Mouse (Mus musculus): Measurements from ENCODE around the gene Phf1. TPM values are rescaled to one million over a fixed set of nuclear protein-coding genes. Genes with fewer than 3 reads are reported as not detected.
A peak's percentile ranks its signal among the peaks of the same experiment; 100 is the strongest.
"Not testable (repeated sequence)": the region's sequence is repeated elsewhere in the genome, so short reads cannot be mapped to it uniquely, and the experiment has no call there.

Gene Phf1
- total RNA-seq (2021), result 10 to 100 TPM; 45.4 to 46.7 TPM
- long read RNA-seq, experiment 1, transcript Phf1-201 (15 exons, 2,522 nt), result minor isoform, 8 of 33 reads
- long read RNA-seq, experiment 1, transcript Phf1-205 (14 exons, 2,526 nt), result major isoform, 10 of 33 reads
- long read RNA-seq, experiment 1, partial matches to known transcripts, result 1 of 33 reads
- long read RNA-seq, experiment 1, other reads (novel, unspliced or antisense), result 14 of 33 reads
- long read RNA-seq, experiment 2, partial matches to known transcripts, result 12 of 26 reads
- long read RNA-seq, experiment 2, other reads (novel, unspliced or antisense), result 7 of 26 reads

DNA sequence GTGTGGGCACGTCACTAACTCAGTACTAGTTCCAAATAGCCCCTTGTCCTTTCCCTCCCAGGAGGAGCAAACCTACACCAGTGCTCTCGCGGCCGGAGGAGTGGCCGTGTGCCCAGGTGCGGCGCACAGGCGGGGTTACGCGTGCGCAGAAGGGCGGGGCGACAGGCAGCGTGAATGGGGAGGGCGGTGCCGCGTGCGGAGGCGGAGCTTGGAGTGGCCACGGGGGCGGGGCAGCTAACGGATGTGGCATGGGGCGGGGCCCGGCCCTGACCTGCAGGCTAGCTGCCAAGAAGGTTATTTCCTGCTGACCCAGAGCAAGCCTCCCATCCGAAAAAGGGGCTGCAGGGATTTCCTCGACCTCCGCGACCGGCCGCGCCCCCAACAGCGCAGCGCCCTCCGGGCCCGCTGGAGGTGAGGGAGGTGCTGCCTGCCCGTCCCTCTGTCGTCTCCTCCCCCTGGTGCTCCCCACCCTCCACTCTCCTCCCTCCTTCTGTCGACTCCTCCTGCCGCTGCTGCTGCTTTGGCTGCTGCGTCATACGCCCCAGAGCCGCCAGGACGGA lies at the start of gene Phf1:
TSS of gene Phf1 (plus strand) at position 214 of the 560 bp plus-strand sequence.
- DNase-seq (ENCODE audit: low spot score in 2 of 2), result peak; percentile 99

DNA sequence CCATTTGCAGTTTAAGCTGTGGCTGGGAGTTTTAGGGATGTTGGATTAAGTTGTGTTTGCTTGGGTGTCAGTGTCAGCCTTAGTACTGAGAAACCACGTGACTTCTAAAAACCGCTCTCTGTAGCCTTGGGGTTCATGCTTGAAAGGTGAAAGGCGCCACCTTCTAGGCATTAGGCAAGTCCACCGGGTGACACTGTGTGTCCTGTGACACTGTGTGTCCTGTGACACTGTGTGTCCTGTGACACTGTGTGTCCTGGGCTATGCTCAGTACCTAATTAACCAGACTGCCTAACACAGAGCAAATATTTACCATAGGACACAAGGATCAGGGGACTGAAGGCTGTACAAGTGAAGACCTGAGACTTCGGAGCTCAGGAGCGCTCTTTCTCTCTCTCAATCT lies 49.3 kb upstream of the Phf1 start:
- DNase-seq (ENCODE audit: low spot score in 2 of 2), result no peak

DNA sequence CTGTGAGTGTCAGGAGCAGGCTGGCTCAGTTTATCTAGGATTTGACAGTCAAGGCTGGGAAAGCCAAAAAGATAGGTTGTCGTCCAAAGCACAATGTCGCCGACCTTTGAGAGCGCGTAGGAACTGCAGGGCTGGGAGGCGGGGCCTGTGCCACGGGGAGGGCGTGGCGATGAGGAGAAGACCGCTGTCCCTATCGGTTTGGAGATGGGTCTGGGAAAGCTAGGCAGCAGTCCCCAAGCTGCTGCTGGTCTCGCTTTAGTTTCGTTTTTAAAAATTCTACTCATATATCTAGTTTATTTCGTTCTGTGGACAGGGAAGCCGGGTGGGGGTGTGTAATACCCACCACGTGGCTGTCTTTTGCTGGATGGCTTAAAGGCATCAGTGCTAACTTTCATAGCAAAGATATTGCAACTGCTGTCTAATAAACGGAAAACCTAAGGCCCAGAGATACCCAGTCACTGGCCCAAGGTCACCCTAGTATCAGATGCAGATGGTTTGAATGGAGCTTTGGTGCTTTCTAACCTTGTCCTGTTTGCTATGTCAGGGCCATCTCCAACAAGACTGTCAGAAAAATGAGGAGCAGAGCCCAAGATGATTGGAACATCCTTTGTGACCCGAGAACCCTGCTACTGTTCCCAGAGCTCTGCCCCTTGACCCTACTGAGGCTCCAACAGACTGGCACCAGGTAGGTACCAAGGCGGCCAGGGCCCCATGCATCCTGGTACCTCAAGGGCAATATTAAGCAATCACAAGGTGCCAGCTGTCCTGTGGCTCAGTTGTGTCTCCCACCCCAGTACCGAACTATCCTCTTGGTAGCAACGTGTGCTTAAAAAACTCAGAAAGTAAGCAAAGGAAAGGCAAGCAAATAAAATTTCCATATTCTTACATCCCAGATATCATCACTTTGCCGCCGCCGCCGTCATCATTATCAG lies 47.6 kb upstream of the Phf1 start:
- peak; percentile 80 for DNase-seq (ENCODE audit: low spot score in 2 of 2)

DNA sequence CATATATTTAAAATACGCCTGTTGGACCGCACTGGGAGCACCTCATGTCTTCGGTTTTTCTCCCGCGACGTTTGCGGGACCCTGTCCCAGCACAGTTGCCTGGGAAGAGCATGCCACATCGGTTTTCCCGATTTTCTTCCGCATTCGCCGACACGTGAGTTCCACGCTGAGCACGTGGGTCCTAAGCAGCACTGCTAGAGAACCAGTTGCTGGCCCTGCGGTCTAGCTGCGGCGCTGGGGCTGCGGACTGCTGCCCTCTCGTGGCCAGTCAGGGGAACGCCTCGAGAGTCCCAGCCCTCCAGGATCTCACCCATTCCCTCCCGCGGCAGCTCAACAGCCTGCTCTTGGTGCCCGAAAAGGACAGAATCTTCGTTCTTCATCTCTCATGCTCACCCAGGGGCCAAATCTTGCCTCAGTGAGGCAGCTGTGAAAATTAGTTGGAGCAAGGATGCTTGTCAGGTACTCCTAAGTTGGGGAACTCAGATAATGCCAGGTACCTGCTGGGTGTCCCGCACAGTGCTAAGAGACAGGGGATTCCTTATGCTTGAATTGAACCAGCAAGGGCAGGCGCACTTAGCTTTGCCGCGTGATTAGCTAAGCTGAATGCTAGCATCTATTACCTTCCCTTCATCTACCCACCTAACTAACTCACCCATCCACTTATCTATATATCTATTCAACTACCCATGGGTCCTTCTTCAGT lies 46.7 kb upstream of the Phf1 start:
- peak; percentile 85 to 89 for DNase-seq (ENCODE audit: low spot score in 2 of 2)

DNA sequence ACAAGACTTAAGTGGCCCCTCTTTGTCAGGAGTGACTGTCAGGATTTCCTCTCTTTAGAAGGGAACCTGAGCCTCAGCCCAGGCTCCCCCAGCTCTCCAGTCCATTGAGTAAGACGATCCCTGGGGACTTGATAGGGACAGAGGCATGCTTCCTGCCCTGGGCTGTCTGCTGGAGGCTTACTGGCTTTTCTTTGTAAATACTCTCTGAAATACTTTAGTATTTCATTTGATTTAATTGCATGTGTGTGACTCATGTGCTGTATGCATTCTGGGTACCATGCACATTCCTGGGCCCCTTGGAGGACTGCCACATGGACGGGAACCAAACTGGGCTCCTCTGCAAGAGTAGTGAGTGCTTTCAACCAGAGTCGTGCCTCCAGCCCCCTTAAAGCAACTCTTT lies 44.9 kb upstream of the Phf1 start:
- no peak for DNase-seq (ENCODE audit: low spot score in 2 of 2)

DNA sequence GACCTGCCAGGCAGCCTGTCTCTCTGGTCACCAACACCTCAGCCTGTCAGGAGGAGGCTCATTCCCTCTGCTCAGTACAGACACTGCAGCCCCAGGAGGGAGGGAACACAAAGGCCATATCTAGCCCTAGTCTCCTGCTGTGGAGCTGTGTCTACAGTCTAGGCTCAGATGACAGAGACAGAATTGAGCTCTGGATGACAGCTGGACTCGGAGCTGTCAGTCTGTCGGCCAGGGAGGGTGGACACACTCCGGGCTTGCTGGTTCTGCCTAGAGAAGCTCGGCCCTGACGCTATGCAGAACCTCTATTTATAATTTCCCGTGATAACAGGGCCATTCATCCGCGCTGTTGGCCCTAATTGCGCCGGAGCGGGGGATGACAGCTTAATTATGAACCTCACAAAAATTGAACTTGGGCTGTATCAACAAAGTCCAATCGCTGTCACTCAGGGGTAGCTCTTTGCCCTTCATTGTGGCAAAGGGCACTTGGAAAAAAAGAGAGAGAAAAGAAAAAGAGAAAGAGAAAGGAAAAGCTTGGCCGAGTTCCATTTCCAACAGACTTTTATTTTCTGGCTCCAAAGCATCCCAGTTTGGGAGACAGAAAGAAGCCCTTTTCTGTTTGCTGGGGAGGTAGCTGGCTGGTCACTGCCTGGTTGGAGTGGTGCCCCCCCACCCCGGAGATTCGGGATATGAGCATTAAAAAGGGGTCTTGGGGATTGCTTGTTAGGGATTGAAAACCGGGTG lies 40.0 kb upstream of the Phf1 start:
- no peak for DNase-seq (ENCODE audit: low spot score in 2 of 2)

DNA sequence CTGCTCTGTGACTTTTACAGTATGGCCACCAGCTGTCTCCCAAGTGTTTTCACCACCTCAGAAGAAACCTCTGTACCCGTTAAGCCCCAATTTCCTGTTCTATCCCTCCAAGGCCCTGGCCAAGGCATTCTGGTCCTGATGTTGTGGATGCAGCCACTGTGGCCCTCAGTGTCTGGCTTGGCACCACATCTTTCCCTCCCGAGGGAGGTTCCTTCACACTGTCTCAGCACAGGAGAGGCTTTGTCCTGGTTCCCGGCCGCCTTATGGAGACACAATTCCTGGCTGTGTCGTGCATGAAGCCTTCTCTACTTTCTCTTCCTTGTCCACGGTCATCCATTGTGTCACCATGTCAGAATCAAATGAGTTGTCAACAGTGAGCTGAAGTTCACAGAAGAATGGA lies 39.4 kb upstream of the Phf1 start:
- no peak for DNase-seq (ENCODE audit: low spot score in 2 of 2)

DNA sequence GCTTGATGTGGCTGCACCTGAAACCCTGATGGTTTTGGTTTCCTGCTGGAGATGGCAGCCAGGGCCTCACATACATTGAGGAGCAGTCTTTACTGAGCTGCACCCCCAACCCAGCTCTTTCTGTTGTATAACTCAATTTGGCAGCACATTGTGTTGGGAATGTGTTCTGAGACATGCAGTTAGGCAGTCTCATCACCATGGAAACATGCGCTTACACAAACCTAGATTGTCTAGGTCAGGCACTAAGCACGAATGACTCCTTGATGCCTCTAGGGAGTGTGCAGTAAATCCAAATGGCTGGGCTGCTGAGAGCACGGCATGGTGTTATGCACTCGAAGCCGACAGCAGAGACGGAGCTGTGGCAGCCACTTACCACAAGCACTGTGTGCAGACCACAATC lies 38.5 kb upstream of the Phf1 start:
- DNase-seq (ENCODE audit: low spot score in 2 of 2), result no peak

DNA sequence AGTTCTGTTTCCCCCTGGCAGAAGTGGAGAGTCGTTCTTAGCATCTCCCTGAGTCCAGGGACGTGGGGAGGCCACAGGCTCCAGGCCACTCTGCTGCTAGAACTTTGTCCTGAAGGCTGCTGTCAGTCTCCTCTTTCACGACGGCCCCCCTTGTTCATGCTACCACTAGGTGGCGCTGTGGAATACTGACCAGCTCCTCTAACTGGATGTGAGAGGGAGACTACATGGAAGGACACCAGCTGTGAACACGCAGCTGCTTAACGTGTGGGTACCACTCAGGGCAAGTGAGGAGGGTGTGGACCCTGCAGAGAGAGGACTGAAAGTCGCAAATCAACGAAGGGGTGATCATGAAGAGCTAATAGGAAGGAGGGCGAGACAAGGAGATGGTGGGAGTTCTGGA lies 37.3 kb upstream of the Phf1 start:
- DNase-seq (ENCODE audit: low spot score in 2 of 2), result peak; percentile 68 to 74

DNA sequence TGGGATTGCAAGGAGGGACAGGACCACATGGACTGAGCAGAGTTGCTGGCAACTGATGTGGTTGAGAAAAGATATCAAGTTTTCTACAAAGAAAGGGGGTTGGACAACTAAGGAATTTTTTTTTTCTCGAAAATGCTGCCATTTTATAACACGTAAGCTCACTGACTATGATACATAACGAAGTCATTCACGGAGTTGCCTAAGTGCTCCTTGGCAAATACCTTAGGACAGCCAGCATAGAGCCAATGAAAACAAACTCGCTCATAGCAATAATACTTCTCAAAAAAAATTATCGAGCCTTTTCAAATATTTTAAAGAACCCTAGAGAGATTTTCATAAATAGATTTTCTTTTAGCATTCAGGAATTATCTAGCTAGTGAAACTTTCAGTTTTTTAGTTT lies 31.9 kb upstream of the Phf1 start:
- no peak for DNase-seq (ENCODE audit: low spot score in 2 of 2)

DNA sequence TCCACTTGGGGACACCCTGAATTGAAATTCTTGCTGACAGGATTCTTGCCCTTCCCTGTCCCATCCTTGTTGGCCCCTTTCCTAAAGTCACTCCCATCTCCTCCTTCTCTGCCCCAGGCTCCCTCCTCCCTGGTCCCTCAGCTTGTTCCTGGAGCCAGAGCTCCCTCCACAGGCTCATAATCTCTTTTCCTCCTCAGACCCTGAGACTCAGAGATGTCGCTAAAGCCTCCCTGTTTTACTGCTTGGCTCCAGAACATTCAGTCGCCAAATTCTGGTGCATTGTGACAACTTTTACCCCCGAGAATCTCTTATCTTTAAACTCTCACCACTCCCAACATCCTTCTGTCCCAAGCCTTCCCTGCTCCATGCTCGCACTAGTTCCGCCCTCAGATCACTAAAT lies 28.5 kb upstream of the Phf1 start:
- no peak for DNase-seq (ENCODE audit: low spot score in 2 of 2)

DNA sequence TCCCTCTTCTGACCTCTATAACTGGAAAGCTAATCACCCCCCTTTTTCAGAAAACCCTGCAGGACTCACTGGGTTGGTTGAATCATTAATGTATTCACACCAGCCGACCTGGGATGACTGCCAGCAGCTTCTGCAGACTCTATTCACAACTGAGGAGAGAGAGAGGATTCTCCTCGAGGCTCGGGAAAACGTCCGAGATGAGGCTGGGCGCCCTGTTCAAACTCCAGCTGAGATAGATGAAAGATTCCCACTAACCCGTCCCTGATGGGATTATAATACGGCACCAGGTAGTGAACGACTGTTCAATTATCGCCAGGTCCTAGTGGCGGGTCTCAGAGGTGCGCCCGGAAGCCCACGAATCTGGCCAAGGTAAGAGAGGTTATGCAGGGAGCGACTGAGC lies 25.3 kb upstream of the Phf1 start:
- not testable (repeated sequence) for DNase-seq (ENCODE audit: low spot score in 2 of 2)

DNA sequence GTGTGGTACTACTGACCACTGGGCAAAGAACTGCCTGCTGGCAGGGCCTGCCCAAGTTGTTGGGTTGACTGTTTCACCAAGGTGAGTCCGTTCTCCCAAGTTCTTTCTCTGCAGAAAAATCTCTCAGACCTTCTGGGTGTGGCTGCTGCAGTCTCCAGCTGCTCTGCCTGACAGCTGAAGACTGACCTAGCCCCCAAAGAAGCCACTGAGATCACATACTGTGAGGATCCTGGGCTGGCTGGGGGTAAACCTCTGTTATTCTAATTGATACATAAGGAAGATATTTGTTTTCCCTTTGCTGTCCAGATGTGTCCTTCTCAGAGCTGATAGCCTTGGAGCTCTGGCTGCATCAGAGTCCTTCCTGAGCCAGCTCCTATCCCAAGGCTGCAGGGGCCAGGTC lies 17.6 kb upstream of the Phf1 start:
- no peak for DNase-seq (ENCODE audit: low spot score in 2 of 2)

DNA sequence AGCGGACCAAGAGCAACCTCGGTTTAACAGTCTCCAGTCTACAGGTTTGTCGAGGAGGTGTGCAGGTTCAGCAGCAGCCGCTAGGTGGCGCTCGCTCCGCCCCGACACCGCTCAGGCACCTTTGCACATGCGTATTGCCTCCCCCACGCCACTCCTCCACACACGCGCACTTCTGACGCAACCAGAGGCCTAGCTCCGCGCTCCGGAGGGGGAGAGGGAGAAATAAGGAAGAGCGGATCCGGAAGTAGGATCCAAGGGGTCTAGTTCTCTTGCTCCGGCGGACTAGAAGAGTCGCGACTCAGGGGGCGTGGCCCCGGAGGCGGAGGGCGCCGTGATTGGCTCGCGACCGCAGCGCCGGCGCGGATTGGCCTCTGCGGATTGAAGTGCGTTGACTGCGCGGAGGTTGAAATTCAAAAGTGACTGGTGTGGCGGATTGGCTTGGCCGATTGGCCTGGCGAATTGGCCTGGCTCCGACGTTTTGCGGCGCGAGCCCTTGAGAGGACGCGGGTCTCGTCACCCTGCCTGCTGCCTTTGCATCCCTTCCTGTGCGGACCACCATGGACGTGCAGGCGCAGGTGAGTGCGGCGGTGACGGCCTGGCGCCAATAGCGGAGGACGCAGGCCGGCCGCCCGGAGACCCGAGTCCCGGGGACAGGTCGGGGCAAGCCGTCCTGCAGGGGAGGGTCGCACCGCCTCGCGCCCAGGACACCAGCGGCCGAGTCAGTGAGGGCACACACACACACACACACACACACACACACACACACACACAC lies 16.0 kb upstream of the Phf1 start, which contains the start of gene Kifc5b:
TSS of gene Kifc5b (plus strand) at position 381 of the 772 bp plus-strand sequence.
- DNase-seq (ENCODE audit: low spot score in 2 of 2), result peak; percentile 98

DNA sequence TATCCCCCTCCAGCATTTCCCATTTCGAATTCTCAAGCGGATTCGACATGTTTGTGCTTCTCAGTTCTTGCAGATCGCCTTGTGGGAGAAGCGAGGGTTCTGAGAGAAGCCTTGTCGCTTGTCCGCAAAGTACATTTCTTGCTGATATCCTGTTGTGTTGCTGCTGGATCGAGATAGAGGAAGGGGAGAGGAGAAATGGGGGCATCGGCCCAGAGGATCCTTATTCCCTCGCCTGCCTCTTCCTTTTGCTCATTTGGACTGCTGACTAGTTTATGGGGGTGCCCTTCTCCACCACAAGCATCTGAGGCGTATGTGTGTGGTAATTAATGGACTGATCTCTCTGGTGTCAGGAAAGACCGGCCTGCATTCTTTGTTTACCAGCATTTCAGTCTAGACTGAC lies 15.3 kb upstream of the Phf1 start:
- DNase-seq (ENCODE audit: low spot score in 2 of 2), result not testable (repeated sequence)

DNA sequence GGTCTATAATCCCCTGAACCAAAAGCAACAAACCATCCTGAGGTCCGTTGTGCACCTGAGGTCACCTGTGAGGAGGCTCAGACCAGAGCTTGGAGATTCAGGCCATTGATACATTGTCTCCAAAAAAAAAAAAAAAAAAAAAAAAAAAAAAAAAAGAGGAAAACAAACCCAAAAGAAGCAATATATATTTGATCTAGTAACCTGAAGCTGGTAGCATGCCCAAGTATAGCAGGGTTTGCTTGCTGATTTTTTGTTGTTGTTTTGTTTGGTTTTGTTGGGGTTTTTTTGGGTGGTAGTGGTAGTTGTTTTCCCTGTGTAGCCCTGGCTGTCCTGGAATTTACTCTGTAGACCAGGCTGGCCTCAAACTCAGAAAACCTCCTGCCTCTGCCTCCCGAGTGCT lies 14.5 kb upstream of the Phf1 start:
- DNase-seq (ENCODE audit: low spot score in 2 of 2), result no peak

DNA sequence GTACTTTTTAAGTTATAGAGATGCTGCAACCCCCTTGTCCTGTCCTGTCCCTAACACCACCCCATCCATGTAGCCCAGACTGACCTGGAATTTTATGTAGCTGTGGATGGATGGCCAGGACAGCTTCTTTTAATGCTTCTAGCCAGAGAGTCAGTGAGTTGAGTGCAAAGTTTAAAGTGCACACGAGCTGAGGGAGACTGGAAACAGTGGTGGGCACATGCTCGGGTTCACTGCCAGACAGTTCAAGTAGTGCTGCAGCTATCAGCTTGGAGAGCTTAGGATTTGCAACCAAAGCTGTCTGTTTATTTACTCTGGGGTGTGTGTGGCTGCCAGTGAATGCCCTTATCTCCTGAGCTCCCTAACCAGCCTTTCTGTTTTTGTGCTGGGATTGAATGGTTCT lies 13.3 kb upstream of the Phf1 start:
- DNase-seq (ENCODE audit: low spot score in 2 of 2), result not testable (repeated sequence)

DNA sequence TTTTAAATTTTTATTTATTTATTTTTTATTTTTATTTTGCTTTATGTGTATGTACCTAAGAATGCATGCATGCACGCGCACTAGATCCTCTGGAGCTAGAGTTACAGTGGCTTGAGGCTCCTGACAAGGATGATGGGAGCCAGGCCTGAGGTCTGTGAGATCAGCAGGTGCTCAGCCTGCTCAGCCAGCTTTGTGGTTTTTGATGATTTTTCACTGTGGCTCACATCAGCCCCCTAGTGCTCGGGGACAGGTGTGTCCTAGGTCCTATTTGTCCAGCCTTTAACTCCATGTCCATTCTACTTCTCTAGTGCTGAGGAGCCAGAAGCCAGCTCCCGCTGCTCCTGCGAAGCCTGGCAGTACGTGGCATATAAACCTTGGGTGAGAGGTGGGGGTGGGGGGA lies 10.5 kb upstream of the Phf1 start:
- not testable (repeated sequence) for DNase-seq (ENCODE audit: low spot score in 2 of 2)

DNA sequence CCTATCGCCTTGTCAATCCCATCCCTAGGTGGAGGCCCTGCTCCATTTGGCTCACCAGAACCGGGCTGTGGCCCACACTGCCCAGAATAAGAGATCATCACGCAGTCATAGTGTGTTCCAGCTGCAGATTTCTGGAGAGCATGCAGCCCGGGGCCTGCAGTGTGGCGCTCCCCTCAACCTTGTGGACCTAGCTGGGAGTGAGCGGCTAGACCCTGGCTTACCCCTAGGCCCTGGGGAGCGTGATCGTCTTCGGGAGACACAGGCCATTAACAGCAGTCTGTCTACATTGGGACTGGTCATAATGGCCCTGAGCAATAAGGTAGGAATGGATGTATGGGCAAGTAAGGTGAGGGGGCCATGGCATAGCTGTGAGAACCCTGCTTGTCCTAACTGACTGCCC lies 7.4 kb upstream of the Phf1 start:
- not testable (repeated sequence) for DNase-seq (ENCODE audit: low spot score in 2 of 2)

DNA sequence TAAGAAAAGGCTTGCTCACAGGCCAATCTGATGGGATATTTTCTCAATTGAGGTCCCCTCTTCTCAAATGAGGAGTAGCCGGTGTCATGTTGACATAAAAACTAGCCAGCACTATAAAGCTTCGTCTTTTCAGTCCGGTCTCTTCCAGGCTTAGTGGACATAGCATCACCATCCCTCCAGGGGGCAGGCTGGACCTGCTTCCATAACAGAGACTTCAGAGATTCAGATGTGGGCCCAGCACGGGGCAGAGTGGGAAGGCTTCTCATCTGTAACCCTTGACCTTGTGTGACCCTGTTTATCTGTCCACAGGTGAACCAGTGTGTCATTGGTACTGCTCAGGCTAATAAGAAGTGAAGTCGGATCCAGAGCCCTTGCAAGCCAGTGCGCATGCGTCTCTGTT lies 1.1 kb upstream of the Phf1 start:
- peak in 1 of 2 experiments; percentile 17 for DNase-seq (ENCODE audit: low spot score in 2 of 2)
